Mouse (Mus musculus) olfactory bulb, adult 2 months (tissue): ENCODE measurements around the gene Asb6.

Experiments
- CTCF ChIP-seq: fragments of 200-500 bp; IDR thresholded peaks from 2 replicates; pipeline ENCODE4 v1.5.1; 2012; ENCODE audit warnings: low read depth, mild to moderate bottlenecking, low read length, moderate library complexity; ENCODE audit not compliant: insufficient read depth
- POLR2A ChIP-seq: fragments of 200-500 bp; IDR thresholded peaks from 2 replicates; pipeline ENCODE4 v1.6.1; 2012; ENCODE audit warnings: mild to moderate bottlenecking, low read depth, low read length, moderate library complexity; ENCODE audit not compliant: insufficient read depth

GRCm38 (mm10) chr2:30801067-30801852, 28.9 kb downstream of the Asb6 start:
- TF ChIP-seq POLR2A: no peak
- no peak for TF ChIP-seq CTCF
